Mouse (Mus musculus): ENCODE data around the gene Gm45062.

Gene Gm45062

DNA sequence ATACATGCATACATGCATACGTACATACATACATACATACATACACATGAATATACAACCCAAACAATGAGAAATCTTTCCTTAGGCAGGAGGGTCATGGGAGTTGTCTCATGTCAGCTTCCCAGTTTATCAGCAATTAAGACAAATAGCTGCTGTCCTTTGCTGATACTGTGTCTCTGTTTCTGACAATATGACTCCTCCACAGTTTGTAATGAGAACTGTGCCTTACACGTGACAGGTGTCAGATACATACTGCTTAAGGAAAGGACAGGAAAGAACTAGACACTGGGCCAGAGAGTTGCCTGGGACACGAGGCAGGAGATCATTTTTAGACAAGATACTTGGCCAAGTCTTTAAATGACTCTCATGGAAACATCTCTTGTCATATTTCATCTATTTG, 215.1 kb downstream of the Gm45062 start:
- ATAC-seq (ENCODE audit: low TSS enrichment), result no peak

DNA sequence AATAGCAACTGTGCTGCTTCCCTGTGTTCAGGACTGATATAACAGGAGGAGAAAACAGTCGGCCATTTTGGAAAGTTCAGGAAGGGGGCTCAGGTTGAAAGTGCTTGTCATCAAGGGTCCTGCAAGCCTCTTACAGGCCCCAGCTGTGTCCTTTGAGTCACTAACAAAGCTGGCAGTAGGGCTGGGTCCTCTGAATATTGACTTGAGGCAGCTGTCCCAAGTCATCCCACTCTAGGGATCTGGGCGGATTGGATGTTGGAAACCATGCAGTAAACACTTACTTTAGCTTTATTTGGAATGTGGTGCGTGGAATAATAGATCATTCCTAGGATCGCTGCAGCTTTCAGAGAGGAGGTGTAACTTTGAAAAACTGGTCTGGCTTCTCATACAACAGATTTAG, 215.6 kb downstream of the Gm45062 start:
- no peak for ATAC-seq (ENCODE audit: low TSS enrichment)

DNA sequence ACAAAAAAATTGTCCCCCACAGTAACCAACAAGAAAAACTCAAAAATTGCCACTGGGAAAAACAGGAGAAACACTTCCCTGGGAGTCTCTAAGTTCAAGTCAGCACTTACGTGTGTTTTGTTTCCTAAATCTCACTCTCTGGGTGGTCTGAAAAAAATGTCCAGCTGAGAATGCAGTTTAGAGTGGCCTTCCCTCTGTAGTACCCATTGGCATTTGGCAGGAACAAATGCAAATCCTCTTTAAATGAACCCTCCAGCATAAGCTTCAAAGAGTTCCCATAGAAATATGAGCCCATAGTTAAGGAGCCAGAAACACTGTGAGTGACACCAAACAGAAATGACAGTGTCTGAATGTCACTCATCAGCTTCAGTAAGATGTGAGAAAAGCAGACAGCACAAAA, 219.9 kb downstream of the Gm45062 start:
- ATAC-seq (ENCODE audit: low TSS enrichment), result no peak

GRCm38 (mm10) chr6:8484437-8485275, 225.4 kb downstream of the Gm45062 start:
- no peak for ATAC-seq (ENCODE audit: low TSS enrichment)

GRCm38 (mm10) chr6:8485414-8486175, 226.3 kb downstream of the Gm45062 start:
- ATAC-seq (ENCODE audit: low TSS enrichment), result no peak

DNA sequence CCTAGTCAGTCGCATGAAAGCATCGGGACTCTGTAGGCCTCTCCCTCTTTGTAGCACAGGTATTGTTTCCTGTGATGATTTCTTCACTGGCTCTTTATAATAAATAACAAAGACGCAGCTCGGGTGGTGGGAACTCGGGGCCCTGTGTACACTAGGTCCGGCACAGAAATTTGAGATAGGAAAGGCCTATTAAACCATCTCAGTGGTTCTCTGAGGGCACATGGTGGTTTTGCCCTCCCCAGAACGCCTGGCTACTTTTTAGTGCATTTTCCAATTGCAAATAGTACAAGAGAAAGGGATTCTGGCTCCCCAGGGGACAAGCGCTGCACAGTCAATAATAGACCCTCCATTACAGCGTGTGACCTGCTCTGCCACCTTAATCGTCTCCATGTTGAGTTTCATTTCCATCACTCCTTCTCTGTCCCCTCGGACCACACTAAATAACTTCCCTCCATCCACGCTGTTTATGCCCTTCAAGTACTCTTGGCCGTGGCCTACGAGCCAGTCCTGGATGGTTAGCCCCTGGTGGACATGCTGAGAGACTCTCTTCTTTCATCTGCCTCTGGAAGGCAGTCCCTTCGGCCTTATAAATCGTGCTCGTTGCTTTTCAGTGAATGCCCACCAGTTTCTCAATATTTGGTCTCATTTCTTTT, 227.3 kb downstream of the Gm45062 start:
- ATAC-seq (ENCODE audit: low TSS enrichment), result no peak

DNA sequence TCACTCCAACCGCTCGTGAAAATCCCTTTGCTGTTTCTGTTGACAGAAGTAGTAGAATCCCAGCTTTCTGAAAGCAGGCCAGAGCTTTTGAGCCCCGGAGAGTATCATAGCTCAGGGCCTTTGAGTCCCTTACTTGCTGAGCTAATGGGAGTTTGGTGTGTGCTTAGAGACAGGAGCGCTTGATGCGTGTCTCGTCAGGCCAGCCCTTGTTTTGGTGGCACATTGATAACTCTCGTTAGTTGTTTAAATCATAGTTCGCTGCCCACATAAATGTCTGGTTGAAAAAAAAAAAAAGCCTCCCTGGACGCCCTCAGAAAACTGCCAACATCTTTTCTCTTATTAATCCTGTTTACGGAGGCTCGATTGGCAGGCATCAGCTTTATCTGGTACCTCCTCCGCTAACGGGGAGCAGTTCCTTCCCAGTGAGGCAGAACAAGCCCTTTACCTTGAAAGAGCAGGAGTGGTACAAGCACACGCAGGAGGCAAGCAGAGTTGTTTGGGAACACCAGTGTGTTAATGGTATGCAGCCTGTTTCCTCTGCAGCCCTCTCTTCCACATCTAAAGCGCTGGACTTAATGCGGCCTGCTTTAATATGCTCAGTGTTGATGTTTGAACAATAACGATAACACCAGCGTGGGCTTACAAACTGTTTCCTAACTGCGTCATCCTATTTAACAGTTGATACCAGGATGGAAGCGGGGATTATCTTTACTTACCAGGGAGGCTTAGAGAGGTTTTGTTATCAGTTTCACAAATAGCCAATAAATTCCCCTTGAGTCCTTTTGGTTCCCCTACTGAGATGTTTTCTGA, 228.0 kb downstream of the Gm45062 start:
- ATAC-seq (ENCODE audit: low TSS enrichment), result no peak

- ATAC-seq (ENCODE audit: low TSS enrichment), result no peak
Observed at GRCm38 (mm10) chr6:8488249-8488648, 229.0 kb downstream of the Gm45062 start.

DNA sequence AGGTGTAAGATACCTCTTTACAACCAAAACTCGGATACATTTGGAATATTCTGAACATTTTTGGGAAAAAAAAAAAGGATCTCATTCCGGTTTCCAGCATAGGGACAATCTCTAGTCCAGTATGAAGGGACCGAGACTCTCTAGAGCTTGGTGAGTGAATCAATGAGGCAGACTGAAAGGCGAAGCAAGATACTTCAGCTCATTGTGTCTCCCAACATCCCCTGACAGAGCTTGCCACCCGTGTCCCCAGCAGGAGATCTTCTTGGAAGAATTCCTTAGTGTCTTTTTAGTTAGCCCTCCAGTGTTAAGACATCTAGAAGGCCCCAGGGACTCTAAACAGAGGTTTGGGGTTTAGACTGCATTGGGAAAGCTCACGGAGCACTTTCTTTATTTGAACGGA, 230.0 kb downstream of the Gm45062 start:
- ATAC-seq (ENCODE audit: low TSS enrichment), result no peak

GRCm38 (mm10) chr6:8489938-8490585, 230.8 kb downstream of the Gm45062 start:
- no peak for ATAC-seq (ENCODE audit: low TSS enrichment)

DNA sequence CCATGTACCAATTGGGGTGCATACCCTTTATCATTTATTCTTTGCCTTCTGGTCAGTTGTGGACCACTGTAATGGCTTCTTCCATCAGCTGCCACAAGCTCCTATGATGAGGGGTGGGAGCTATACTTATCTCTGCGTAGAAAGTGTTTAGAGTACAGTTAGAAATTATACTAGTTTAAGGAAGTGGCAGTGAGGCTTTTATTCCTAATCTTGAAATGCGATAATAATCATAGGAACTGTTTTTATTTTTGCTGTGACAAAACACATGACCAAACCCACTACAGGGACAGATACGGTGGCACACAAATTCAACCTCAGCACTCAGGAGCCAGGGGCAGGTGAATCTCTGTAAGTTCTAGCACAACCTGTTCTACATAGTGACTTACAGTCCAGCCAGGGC, 233.0 kb downstream of the Gm45062 start:
- no peak for ATAC-seq (ENCODE audit: low TSS enrichment)

DNA sequence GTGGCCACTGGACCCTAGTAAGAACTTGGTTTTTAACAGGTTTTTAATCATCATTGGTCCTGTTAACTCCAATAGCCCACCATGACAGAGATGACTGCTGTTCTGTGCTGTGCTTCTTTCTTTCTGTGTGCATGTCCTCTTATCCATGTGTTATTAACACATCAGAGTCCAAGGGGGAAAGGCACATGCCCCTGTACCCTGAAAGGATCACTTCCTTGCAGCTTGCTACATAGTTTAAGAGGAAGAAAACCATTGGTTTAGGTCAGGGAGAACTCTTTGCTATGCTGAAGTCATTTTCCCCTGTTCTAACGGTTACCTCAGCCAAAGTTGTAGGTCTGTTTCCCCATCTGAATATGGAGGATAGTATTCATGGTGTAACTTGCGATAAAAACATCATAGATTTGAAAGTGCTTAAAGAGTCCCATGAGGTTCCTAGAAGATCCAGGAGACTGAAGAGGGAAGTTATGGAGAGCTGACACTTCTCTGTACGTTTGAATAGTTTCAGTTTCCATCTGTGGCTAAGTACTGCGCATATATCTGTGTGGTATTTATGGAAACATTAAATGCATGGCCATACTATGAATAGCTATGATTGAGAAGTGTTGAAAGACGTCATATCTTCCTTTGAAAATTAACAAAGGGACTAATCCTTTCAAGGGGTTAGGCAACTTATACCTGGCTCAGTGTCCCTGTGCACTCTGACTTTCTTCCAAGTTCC, 236.0 kb downstream of the Gm45062 start:
- ATAC-seq (ENCODE audit: low TSS enrichment), result no peak

- no peak for ATAC-seq (ENCODE audit: low TSS enrichment)
Observed at GRCm38 (mm10) chr6:8495827-8496222, 236.6 kb downstream of the Gm45062 start.

DNA sequence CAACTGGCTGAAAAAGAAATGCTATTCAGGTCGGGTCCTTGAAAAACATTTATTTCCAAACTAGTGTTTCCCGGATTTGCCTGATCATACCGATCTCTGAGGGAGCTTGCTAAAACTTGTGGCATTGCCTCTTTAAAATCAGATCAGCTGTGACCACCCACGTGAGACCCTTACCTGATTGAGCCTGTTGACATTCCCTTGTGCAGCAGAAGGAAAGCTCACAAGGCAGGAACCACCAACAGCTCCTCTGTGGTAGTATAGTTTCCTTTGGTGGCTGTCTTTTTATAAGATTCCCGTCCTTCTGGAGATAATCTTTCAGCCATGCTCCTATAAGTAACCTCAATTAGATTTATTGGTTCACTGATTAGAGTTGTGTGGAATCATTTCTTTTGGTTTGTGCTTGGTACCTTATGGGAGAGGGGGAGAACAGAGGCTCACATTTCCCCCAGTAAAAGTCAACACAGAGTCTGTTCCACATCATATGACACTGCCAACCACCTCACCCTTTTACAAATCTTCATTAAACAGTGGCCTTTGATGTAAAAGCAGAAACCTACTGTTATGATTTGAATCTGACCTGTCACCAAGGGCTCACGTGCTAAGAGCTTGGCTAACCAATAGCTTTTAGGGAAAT, 238.1 kb downstream of the Gm45062 start:
- no peak for ATAC-seq (ENCODE audit: low TSS enrichment)

DNA sequence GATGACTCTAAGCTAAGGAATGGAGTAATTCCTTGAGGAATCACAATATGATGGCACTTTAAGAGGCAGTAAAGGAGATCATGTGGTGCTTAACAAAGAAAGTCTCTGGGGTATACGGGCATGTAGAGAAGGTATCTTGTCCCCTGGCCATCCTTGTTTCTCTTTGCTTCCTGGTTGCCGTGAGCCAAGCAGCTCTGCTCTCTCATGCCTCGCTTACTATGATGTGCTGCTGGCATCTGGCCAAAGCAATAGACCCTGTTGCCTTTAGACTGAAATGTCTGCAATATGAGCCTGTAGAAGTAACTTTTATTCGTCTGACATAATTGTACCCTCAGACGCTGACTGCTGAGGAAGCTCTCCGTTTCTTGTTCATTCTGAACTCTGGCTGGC, 238.6 kb downstream of the Gm45062 start:
- ATAC-seq (ENCODE audit: low TSS enrichment), result no peak

DNA sequence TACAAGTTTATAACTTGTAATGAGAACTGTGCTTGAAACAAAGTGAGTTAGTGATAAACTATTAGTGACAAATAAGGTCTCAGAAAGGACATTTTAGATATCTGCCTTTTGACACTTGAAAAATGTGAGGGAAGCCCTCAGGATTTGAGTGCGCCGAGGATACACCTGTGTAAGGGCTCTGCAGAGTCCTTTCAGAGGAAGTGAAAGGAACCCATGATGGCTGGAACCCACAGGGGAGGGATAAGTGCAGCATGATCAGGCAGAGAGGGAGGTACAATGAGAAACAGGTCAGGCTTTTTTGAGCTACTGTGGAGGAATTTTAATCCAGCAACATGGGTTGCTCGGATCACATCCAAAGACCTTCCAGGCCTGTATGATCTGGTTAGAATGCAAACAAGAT, 239.7 kb downstream of the Gm45062 start:
- ATAC-seq (ENCODE audit: low TSS enrichment), result no peak

DNA sequence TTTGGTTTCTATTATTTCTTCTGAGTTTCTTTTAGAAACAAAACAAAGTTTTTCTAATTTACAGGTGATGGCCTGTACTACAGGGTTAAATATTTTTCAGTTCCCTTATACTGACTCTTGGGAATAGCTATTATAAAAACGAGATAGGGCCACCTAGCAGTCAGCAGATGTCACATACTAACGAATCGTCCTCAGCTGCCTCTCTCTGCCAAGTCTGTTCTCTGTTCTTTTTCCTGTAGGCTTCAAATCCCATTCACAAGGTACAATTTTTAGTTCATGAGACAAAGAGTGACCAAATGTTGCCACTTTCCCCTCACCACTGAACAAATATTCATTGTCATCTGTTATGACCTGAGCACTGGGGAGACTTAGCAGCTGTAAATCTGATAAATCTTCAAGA, 244.7 kb downstream of the Gm45062 start:
- ATAC-seq (ENCODE audit: low TSS enrichment), result no peak

- ATAC-seq (ENCODE audit: low TSS enrichment), result no peak
Observed at GRCm38 (mm10) chr6:8504521-8505228, 245.4 kb downstream of the Gm45062 start.

DNA sequence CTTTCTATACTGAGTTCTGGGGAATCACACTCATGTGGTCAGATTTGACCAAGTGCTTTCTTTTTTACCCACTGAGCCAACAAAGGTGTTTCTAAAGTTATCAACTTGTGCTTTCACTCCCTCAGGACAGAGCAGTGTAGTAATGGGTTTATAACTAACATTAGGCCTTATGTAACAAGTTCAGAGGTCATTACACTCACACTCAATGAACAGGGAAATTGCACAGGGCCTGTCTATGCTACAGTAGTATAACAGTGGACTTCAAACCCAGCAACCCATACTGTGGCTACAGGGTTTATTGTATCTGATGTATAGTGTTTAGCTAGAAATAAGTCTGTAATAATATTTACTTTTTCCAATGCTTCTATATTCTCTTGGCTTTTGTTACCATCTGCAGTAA, 247.4 kb downstream of the Gm45062 start:
- ATAC-seq (ENCODE audit: low TSS enrichment), result no peak

All from frontal cortex, adult (tissue).